Mouse (Mus musculus) neural tube, embryonic 11.5 days (tissue): ENCODE measurements around the gene Esyt1. TPM values are rescaled to one million over a fixed set of nuclear protein-coding genes. Genes with fewer than 3 reads are reported as not detected.

Source experiments
- ATAC-seq: fragments of 200-750 bp; cut with Nextera tagmentation; 2 replicates; pipeline ENCODE4 v1.8.0; 2017; ENCODE audit warnings: moderate number of reproducible peaks, mild to moderate bottlenecking, moderate TSS enrichment, moderate library complexity; ENCODE audit not compliant: insufficient read depth, low FRiP score, low TSS enrichment
- DNase-seq: peaks from one replicate; pipeline ENCODE4 v3.0.0-alpha.2; 2015; ENCODE audit warnings: low spot score
- H3K27ac ChIP-seq: fragments of 300-500 bp; sonication (generic); 2 replicates; pipeline ENCODE4 v1.5.1; 2014; ENCODE audit warnings: low read depth, mild to moderate bottlenecking, low read length
- H3K27me3 ChIP-seq: fragments of 300-500 bp; sonication (generic); 2 replicates; pipeline ENCODE4 v1.6.1; 2014; ENCODE audit warnings: mild to moderate bottlenecking, low read length, mixed read lengths; ENCODE audit not compliant: control insufficient read depth, insufficient read depth
- H3K36me3 ChIP-seq: fragments of 300-500 bp; sonication (generic); 2 replicates; pipeline ENCODE4 v1.6.1; 2014; ENCODE audit warnings: mild to moderate bottlenecking, low read length, moderate library complexity, mixed read lengths; ENCODE audit not compliant: control insufficient read depth, insufficient read depth
- H3K4me1 ChIP-seq: fragments of 300-500 bp; sonication (generic); 2 replicates; pipeline ENCODE4 v1.6.1; 2014; ENCODE audit warnings: low read length, mixed read lengths; ENCODE audit not compliant: control insufficient read depth, insufficient read depth
- H3K4me2 ChIP-seq: fragments of 300-500 bp; sonication (generic); 2 replicates; pipeline ENCODE4 v1.6.1; 2014; ENCODE audit warnings: low read depth, mild to moderate bottlenecking, moderate library complexity
- H3K4me3 ChIP-seq: fragments of 300-500 bp; sonication (generic); 2 replicates; pipeline ENCODE4 v1.5.1; 2014; ENCODE audit warnings: low read depth, low read length
- H3K9ac ChIP-seq: fragments of 300-500 bp; sonication (generic); 2 replicates; pipeline ENCODE4 v1.6.1; 2014; ENCODE audit warnings: mild to moderate bottlenecking, low read length
- H3K9me3 ChIP-seq: fragments of 300-500 bp; sonication (generic); 2 replicates; pipeline ENCODE4 v1.6.1; 2016; ENCODE audit warnings: low read length; ENCODE audit not compliant: control insufficient read depth
- WGBS: fragments of 180-500 bp; shearing (Covaris S2); extraction: QIAGEN DNeasy Blood & Tissue Kit; methylation state at CpG from one replicate; pipeline ENCODE4 v1.1.7; 2014; 5-methylcytosine and 5-hydroxymethylcytosine counted together
- polyA plus RNA-seq: library from polyadenylated mRNA; unstranded; fragments of >200 nt; fragmentation: Nextera tagmentation; extraction: Ambion mirVana; gene quantifications from 2 replicates; pipeline ENCODE4 v1.2.1, GENCODE M21; 2014

Esyt1 gene
- polyA plus RNA-seq, 1 experiment from 2014 or later: 34.1 TPM

DNA sequence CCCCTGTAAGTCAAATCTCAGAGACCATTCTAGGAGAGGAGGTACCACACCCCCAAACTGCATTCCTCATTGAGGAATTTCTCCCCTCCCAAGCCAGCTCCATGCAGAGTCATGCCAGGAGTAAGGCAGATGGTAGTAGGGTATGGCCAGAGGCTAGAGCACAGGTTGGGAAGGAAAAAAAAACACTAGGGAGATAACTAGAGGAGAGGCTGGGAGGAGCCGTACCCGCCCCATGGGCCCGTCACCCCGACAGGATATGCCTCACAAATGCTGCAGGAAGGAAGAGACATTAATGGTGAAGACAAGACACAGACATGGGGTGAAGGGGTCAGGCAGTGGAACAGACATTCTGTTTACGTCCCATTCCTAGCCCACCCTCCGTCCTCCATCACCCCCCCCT is 34.2 kb downstream of the Esyt1 start:
- no peaks in the 10 kb centered on the region for H3K9me3 ChIP-seq
- H3K36me3 ChIP-seq: peaks cover 24% of the 10 kb centered on the region
- peaks cover 14% of the 10 kb centered on the region; the same call in 1 of the 2 replicates for H3K4me1 ChIP-seq
- DNase-seq (no peak), ATAC-seq (no peak)
- peak overlapping the region; percentile 10; the same call in 1 of the 2 replicates for H3K9ac ChIP-seq
- H3K27me3 ChIP-seq: no peaks in the 10 kb centered on the region
- WGBS: 87% methylated on average over 6 of the region's 6 CpGs
- no peak overlapping the region for H3K27ac ChIP-seq
- H3K4me2 ChIP-seq: peak overlapping the region; percentile 83
- H3K4me3 ChIP-seq: peak overlapping the region; percentile 88

DNA sequence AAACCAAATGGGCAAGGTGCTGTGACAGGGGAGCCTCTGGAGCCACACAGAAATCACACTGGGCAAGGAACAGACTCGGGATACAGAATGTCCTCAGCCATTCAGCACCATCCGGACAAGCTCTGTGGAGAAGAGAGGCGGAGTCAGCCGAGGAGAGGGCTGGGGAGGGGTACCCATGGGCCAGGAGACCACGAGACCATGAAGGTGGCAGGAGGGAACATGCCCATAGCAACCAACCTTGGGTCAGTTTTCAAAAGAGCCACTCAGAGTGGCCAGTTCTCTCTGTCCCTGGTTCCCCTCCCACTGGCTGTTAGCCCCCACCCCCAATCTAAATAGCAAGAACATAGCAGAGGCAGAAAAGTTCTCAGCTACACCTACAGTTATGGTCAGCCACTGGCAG is 34.8 kb downstream of the Esyt1 start:
- 51% methylated on average over 5 of the region's 5 CpGs for WGBS
- H3K9ac ChIP-seq: no peak overlapping the region
- H3K9me3 ChIP-seq: no peaks in the 10 kb centered on the region
- no peak for ATAC-seq
- H3K4me1 ChIP-seq: peaks cover 14% of the 10 kb centered on the region; the same call in 1 of the 2 replicates
- no peak overlapping the region for H3K4me2 ChIP-seq
- no peak for DNase-seq
- no peak overlapping the region for H3K27ac ChIP-seq
- no peaks in the 10 kb centered on the region for H3K27me3 ChIP-seq
- H3K36me3 ChIP-seq: peaks cover 26% of the 10 kb centered on the region
- H3K4me3 ChIP-seq: no peak overlapping the region

GRCm38 (mm10) chr10:128490232-128490631 is 35.4 kb downstream of the Esyt1 start:
- Histone ChIP-seq H3K9me3 (no peaks in the 10 kb centered on the region), H3K4me3 (no peak overlapping the region), H3K4me1 (peaks cover 14% of the 10 kb centered on the region; the same call in 1 of the 2 replicates), H3K36me3 (peaks cover 30% of the 10 kb centered on the region), H3K9ac (no peak overlapping the region), H3K4me2 (no peak overlapping the region), H3K27me3 (no peaks in the 10 kb centered on the region), H3K27ac (no peak overlapping the region)
- DNase-seq (no peak), ATAC-seq (no peak)
- WGBS: 80% methylated on average over 5 of the region's 5 CpGs

GRCm38 (mm10) chr10:128489785-128490184 is 35.9 kb downstream of the Esyt1 start:
- H3K27ac ChIP-seq: no peak overlapping the region
- DNase-seq (no peak), ATAC-seq (no peak)
- H3K36me3 ChIP-seq: peaks cover 30% of the 10 kb centered on the region
- no peak overlapping the region for H3K4me2 ChIP-seq
- H3K9ac ChIP-seq: no peak overlapping the region
- 59% methylated on average over 4 of the region's 4 CpGs for WGBS
- H3K4me3 ChIP-seq: no peak overlapping the region
- H3K4me1 ChIP-seq: peaks cover 14% of the 10 kb centered on the region; the same call in 1 of the 2 replicates
- H3K27me3 ChIP-seq: no peaks in the 10 kb centered on the region
- H3K9me3 ChIP-seq: no peaks in the 10 kb centered on the region

DNA sequence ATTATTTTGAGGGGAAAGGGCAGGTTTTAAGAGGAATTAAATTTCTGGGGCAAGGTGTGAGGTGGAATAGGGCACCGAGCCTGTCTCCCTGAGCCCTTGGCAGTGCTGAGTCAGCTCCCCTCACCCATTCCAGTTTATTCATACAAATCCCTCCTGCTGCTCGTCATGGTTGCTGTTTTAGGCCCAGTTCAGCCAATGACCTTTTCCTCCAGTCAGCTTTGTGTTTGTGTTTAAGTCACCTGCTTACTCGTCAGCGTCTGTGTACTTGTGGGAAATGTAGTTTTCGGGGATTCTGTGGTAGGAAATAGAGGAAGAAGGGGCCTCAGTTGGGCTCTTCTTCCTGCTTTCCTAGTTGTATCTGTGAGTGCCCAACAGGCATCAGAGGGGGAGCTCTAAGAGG is 36.3 kb downstream of the Esyt1 start:
- no peaks in the 10 kb centered on the region for H3K27me3 ChIP-seq
- H3K9me3 ChIP-seq: no peaks in the 10 kb centered on the region
- no peak overlapping the region for H3K27ac ChIP-seq
- ATAC-seq (no peak), DNase-seq (no peak)
- 77% methylated on average over 5 of the region's 5 CpGs for WGBS
- H3K36me3 ChIP-seq: peaks cover 30% of the 10 kb centered on the region
- no peak overlapping the region for H3K4me3 ChIP-seq
- no peak overlapping the region for H3K9ac ChIP-seq
- H3K4me1 ChIP-seq: peaks cover 10% of the 10 kb centered on the region; the same call in 1 of the 2 replicates
- H3K4me2 ChIP-seq: no peak overlapping the region

DNA sequence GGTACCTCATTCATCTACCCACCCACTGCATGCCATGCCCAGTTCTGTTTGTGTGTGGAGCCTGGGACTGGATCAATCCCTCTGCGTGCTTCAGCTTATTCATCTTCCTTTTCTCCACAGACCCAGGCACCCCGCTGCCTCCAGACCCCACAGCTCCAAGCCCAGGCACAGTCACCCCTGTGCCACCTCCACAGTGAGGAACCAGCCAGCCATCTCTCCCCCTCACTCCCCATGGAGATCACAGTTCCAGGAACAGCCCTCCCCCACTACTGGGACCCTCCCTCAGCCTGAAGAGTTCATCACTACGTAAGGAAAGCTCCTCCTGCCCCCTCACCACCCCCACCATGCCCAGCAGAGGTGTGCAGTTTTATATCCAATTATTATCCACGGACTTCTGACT is 36.9 kb downstream of the Esyt1 start:
- peaks cover 31% of the 10 kb centered on the region for H3K36me3 ChIP-seq
- DNase-seq (no peak), ATAC-seq (no peak)
- no peak overlapping the region for H3K4me2 ChIP-seq
- H3K9me3 ChIP-seq: no peaks in the 10 kb centered on the region
- H3K4me3 ChIP-seq: no peak overlapping the region
- no peak overlapping the region for H3K27ac ChIP-seq
- no peaks in the 10 kb centered on the region for H3K27me3 ChIP-seq
- H3K9ac ChIP-seq: no peak overlapping the region
- H3K4me1 ChIP-seq: peaks cover 10% of the 10 kb centered on the region; the same call in 1 of the 2 replicates
- 80% methylated on average over 4 of the region's 4 CpGs for WGBS

DNA sequence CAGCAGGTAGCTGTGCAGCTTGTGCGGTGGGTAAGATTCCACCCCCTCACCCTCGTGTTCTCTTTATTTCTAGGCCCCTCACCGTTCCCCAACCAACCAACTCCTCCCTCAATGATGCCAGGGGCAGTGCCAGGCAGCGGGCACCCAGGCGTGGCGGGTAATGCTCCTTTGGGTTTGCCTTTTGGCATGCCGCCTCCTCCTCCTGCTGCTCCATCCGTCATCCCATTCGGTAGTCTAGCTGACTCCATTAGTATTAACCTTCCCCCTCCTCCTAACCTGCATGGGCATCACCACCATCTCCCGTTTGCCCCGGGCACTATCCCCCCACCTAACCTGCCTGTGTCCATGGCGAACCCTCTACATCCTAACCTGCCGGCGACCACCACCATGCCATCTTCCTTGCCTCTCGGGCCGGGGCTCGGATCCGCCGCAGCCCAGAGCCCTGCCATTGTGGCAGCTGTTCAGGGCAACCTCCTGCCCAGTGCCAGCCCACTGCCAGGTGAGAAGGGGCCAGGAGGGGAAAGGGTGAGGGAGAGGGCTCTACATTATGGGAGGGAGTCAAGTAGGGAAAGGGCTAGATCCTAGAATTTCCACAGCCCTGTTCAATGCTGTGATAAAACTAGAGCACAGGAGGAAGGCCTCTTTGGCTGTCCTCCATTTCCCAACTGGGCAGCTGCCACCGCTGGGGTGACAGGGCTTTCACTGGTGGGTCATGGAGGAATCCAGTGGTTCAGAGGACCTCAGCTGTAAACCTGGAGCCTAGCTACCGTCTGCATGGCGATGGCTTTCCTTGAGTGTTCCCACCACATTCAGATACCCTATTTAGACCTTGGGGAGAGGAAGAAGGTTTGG is 37.6 kb downstream of the Esyt1 start:
- Histone ChIP-seq H3K27ac (no peak overlapping the region), H3K4me2 (no peak overlapping the region), H3K27me3 (no peaks in the 10 kb centered on the region), H3K4me3 (no peak overlapping the region), H3K36me3 (peaks cover 36% of the 10 kb centered on the region), H3K9me3 (no peaks in the 10 kb centered on the region), H3K9ac (no peak overlapping the region), H3K4me1 (peaks cover 10% of the 10 kb centered on the region; the same call in 1 of the 2 replicates)
- WGBS: 94% methylated on average over 22 of the region's 22 CpGs
- no peak for DNase-seq
- no peak for ATAC-seq

DNA sequence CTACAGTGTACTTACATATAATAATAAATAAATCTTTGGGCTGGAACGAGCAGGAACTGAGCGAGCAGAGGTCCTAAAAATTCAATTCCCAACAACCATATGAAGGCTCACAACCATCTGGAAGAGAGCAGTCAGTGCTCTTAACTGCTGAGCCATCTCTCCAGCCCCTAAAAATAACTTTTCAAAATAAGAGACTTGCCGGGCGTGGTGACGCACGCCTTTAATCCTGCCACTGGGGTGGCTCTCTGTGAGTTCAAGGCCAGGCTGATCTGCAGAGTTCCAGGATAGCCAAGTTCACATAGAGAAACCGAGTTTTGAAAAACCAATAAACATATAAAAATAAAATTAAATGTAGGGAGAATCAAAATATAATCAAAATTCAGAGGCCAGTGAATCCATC is 39.3 kb downstream of the Esyt1 start:
- 95% methylated on average over 7 of the region's 7 CpGs for WGBS
- Histone ChIP-seq H3K9ac (no peak overlapping the region), H3K4me2 (no peak overlapping the region), H3K27me3 (no peaks in the 10 kb centered on the region), H3K4me1 (peaks cover under 1% of the 10 kb centered on the region; the same call in 1 of the 2 replicates), H3K4me3 (no peak overlapping the region), H3K27ac (no peak overlapping the region), H3K36me3 (peaks cover 46% of the 10 kb centered on the region), H3K9me3 (no peaks in the 10 kb centered on the region)
- DNase-seq (no peak), ATAC-seq (no peak)

GRCm38 (mm10) chr10:128474366-128474765 is 51.3 kb downstream of the Esyt1 start:
- H3K36me3 ChIP-seq: peaks cover 35% of the 10 kb centered on the region
- H3K27me3 ChIP-seq: no peaks in the 10 kb centered on the region
- no peaks in the 10 kb centered on the region for H3K4me1 ChIP-seq
- 93% methylated on average over 11 of the region's 12 CpGs for WGBS
- H3K9ac ChIP-seq: no peak overlapping the region
- no peak overlapping the region for H3K4me3 ChIP-seq
- no peak overlapping the region for H3K27ac ChIP-seq
- no peaks in the 10 kb centered on the region for H3K9me3 ChIP-seq
- ATAC-seq: no peak
- H3K4me2 ChIP-seq: no peak overlapping the region
- no peak for DNase-seq
